Mouse (Mus musculus) splenic B cell, adult 2 months (primary cell): ENCODE data around the gene Gjc1.

Experiments used
- DNase-seq: peaks from one replicate; pipeline ENCODE4 v3.0.0-alpha.2; 2011; ENCODE audit warnings: low read depth, low spot score
- H3K27me3 ChIP-seq: 2 replicates; pipeline ENCODE4 v1.6.1; 2012; ENCODE audit warnings: mild to moderate bottlenecking, low read length, moderate library complexity, mixed read lengths; ENCODE audit not compliant: control insufficient read depth, poor library complexity, insufficient read depth, severe bottlenecking
- H3K36me3 ChIP-seq: 2 replicates; pipeline ENCODE4 v1.6.1; 2012; ENCODE audit warnings: mild to moderate bottlenecking, low read length, moderate library complexity, mixed read lengths; ENCODE audit not compliant: control insufficient read depth, poor library complexity, insufficient read depth, severe bottlenecking

Gene Gjc1

GRCm38 (mm10) chr11:102830276-102830675 is 10.8 kb upstream of the Gjc1 start:
- DNase-seq: no peak
- no peaks in the 10 kb centered on the region for H3K27me3 ChIP-seq
- H3K36me3 ChIP-seq: no peaks in the 10 kb centered on the region

GRCm38 (mm10) chr11:102827097-102827496 is 7.6 kb upstream of the Gjc1 start:
- Histone ChIP-seq H3K36me3 (no peaks in the 10 kb centered on the region), H3K27me3 (no peaks in the 10 kb centered on the region)
- no peak for DNase-seq

- Histone ChIP-seq H3K27me3 (no peaks in the 10 kb centered on the region), H3K36me3 (no peaks in the 10 kb centered on the region)
- DNase-seq: no peak
Observed at GRCm38 (mm10) chr11:102826476-102826875, 7.0 kb upstream of the Gjc1 start.

GRCm38 (mm10) chr11:102821231-102821630 is 1.7 kb upstream of the Gjc1 start:
- Histone ChIP-seq H3K36me3 (no peaks in the 10 kb centered on the region), H3K27me3 (peaks cover 4% of the 10 kb centered on the region)
- DNase-seq: peak; percentile 34

DNA sequence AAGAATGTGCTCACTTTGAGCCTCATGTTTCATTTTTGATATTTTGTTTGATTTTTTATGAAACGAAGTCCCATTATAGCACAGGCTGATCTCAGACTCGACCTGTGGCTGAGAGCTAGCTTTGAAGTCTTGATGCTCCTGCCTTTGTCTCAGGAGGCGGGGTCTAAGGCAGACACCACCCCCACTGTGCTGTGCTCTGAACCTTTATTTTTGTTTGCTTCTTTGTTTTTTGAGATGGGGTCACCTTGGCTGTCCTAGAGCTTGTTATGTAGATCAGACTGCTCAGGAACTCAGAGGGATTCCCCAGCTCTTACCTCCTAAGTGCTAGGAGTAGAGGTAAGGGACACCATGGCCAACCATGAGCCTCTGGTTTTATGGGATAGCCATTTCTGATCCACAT is 932 bp upstream of the Gjc1 start:
- H3K36me3 ChIP-seq: no peaks in the 10 kb centered on the region
- H3K27me3 ChIP-seq: peaks cover 4% of the 10 kb centered on the region
- peak; percentile 10 for DNase-seq

GRCm38 (mm10) chr11:102819783-102820385 is 384 bp upstream of the Gjc1 start:
- Histone ChIP-seq H3K27me3 (peaks cover 4% of the 10 kb centered on the region), H3K36me3 (no peaks in the 10 kb centered on the region)
- DNase-seq: no peak

DNA sequence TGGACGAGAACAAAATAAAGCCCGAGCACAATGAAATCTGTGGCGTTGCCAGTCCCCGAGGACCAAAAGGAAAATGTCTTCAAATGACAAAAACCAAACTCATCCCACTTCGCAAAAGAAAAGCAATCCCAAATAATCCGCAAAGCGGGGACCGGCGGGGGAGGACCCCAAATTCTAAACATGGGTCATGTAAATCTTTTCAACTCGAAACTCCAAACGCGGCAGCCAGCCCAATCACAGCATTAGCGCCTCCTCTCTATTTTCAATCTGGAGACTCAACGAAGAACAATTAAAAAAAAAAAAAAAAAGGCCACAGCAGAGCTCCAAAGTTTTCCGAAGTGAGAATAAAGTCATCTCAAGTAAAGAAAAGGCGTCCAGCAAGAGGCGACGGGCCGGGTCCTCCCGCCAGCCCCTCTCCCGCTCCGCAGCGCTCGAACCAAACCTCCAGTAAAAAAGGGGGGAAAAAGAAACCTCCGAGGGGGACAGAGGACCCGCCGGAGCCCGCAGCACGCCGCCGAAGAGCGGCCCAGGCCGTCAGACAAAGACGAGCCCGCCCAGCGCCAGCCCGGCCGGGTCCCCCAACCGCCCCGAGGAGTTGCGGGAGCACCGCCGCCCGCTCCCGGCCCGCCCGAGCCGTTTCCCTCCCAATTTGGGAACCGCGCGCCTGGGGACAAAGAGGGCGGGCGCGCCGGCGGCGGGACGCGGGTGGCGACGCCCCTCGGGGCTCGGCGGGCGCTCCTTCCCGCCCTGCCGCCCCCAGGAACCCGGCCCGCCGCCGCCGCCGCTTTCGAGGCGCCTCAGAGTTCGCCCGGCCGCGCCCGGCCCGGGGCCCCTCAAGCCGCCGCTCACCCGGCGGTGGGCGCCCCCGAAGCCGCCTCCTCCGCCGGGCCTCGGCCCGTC is 1.1 kb downstream of the Gjc1 start:
- DNase-seq: peak; percentile 23
- Histone ChIP-seq H3K27me3 (peaks cover 4% of the 10 kb centered on the region), H3K36me3 (no peaks in the 10 kb centered on the region)

- DNase-seq: no peak
- H3K36me3 ChIP-seq: no peaks in the 10 kb centered on the region
- peaks cover 4% of the 10 kb centered on the region for H3K27me3 ChIP-seq
Observed at GRCm38 (mm10) chr11:102814881-102815280, 4.6 kb downstream of the Gjc1 start.

- H3K36me3 ChIP-seq: no peaks in the 10 kb centered on the region
- no peak for DNase-seq
- H3K27me3 ChIP-seq: no peaks in the 10 kb centered on the region; the same call in 1 of the 2 replicates
Observed at GRCm38 (mm10) chr11:102810721-102811485, 8.6 kb downstream of the Gjc1 start.

- no peaks in the 10 kb centered on the region for H3K36me3 ChIP-seq
- H3K27me3 ChIP-seq: no peaks in the 10 kb centered on the region; the same call in 1 of the 2 replicates
- no peak for DNase-seq
Observed at GRCm38 (mm10) chr11:102808246-102808645, 11.3 kb downstream of the Gjc1 start.

- Histone ChIP-seq H3K27me3 (no peaks in the 10 kb centered on the region; the same call in 1 of the 2 replicates), H3K36me3 (no peaks in the 10 kb centered on the region)
- DNase-seq: no peak
Observed at GRCm38 (mm10) chr11:102803453-102803852, 16.0 kb downstream of the Gjc1 start.

GRCm38 (mm10) chr11:102794157-102794556 is 25.3 kb downstream of the Gjc1 start:
- no peaks in the 10 kb centered on the region for H3K36me3 ChIP-seq
- DNase-seq: no peak
- H3K27me3 ChIP-seq: no peaks in the 10 kb centered on the region

- Histone ChIP-seq H3K27me3 (no peaks in the 10 kb centered on the region), H3K36me3 (no peaks in the 10 kb centered on the region)
- DNase-seq: no peak
Observed at GRCm38 (mm10) chr11:102791682-102792445, 27.6 kb downstream of the Gjc1 start.

DNA sequence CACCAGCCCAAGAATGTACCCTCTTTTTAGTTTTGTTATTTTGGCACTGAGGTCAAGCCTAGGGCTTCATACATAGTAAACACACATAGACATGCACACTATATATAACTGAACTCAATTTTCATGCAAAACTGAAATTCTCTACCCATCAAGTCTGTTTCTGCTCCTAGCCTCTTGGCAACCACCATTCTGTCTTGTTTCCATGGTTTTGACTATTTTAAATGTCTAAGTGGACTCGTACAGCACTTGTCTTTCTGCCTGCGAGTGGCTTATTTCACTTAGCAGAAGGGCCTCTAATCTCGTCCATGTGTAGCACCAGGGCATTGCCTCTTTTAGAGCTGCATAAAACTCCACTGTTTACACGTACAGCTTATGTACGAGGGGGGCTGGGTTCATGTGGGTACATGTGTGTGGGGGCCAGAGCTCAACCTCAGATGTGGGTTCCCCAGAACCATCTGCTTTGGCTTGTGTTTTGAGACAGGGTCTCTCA is 31.8 kb downstream of the Gjc1 start:
- Histone ChIP-seq H3K36me3 (no peaks in the 10 kb centered on the region), H3K27me3 (no peaks in the 10 kb centered on the region)
- no peak for DNase-seq
